Mouse (Mus musculus) intestine, embryonic 16.5 days (tissue): ENCODE results near the gene Cd200. TPM values are rescaled to one million over a fixed set of nuclear protein-coding genes. Genes with fewer than 3 reads are reported as not detected.

Source experiments
- ATAC-seq: fragments of 200-750 bp; cut with Nextera tagmentation; 2 replicates; pipeline ENCODE4 v1.8.0; 2017; ENCODE audit warnings: moderate TSS enrichment, moderate library complexity
- H3K27ac ChIP-seq: fragments of 300-500 bp; sonication (generic); 2 replicates; pipeline ENCODE4 v1.5.1; 2014; ENCODE audit warnings: mild to moderate bottlenecking, low read length
- H3K27me3 ChIP-seq: fragments of 300-500 bp; sonication (generic); replicated peaks from 2 replicates; pipeline ENCODE4 v1.6.1; 2014; ENCODE audit warnings: low read length, control low read depth, mixed read lengths; ENCODE audit not compliant: control insufficient read depth, insufficient read depth
- H3K36me3 ChIP-seq: fragments of 300-500 bp; sonication (generic); 2 replicates; pipeline ENCODE4 v1.6.1; 2014; ENCODE audit warnings: low read length, control low read depth; ENCODE audit not compliant: control insufficient read depth, insufficient read depth
- H3K4me1 ChIP-seq: fragments of 300-500 bp; sonication (generic); 2 replicates; pipeline ENCODE4 v1.6.1; 2014; ENCODE audit warnings: low read length, control low read depth, mixed read lengths; ENCODE audit not compliant: control insufficient read depth, insufficient read depth
- H3K4me2 ChIP-seq: fragments of 300-500 bp; sonication (generic); 2 replicates; pipeline ENCODE4 v1.6.1; 2014; ENCODE audit warnings: low read depth, low read length, control low read depth
- H3K4me3 ChIP-seq: fragments of 300-500 bp; sonication (generic); 2 replicates; pipeline ENCODE4 v1.5.1; 2014; ENCODE audit warnings: mild to moderate bottlenecking, low read length
- H3K9ac ChIP-seq: fragments of 300-500 bp; sonication (generic); 2 replicates; pipeline ENCODE4 v1.6.1; 2014; ENCODE audit warnings: low read depth, low read length
- H3K9me3 ChIP-seq: fragments of 300-500 bp; sonication (generic); 2 replicates; pipeline ENCODE4 v1.6.1; 2016; ENCODE audit warnings: low read length, control low read depth; ENCODE audit not compliant: control insufficient read depth
- WGBS: fragments of 180-500 bp; shearing (Covaris S2); extraction: QIAGEN DNeasy Blood & Tissue Kit; methylation state at CpG from one replicate; pipeline ENCODE4 v1.1.7; 2014; 5-methylcytosine and 5-hydroxymethylcytosine counted together
- polyA plus RNA-seq: library from polyadenylated mRNA; unstranded; fragments of >200 nt; fragmentation: Nextera tagmentation; extraction: Ambion mirVana; gene quantifications from 2 replicates; pipeline ENCODE4 v1.2.1, GENCODE M21; 2015

Gene Cd200
- polyA plus RNA-seq, 1 experiment from 2014 or later = 35.4 TPM

GRCm38 (mm10) chr16:45402951-45403350 lies 5.9 kb downstream of the Cd200 start:
- H3K27me3 ChIP-seq = no peaks in the 10 kb centered on the region
- no peak overlapping the region for H3K27ac ChIP-seq
- 79% methylated on average over 2 of the region's 2 CpGs for WGBS
- no peak overlapping the region for H3K4me2 ChIP-seq
- no peaks in the 10 kb centered on the region for H3K4me1 ChIP-seq
- no peaks in the 10 kb centered on the region for H3K36me3 ChIP-seq
- H3K9me3 ChIP-seq = no peaks in the 10 kb centered on the region
- ATAC-seq = no peak
- H3K9ac ChIP-seq = no peak overlapping the region
- H3K4me3 ChIP-seq = no peak overlapping the region

GRCm38 (mm10) chr16:45402036-45402435 lies 6.8 kb downstream of the Cd200 start:
- 89% methylated on average over 1 of the region's 1 CpGs for WGBS

GRCm38 (mm10) chr16:45399947-45400555 lies 8.8 kb downstream of the Cd200 start:
- Histone ChIP-seq H3K27ac (0 out of 2 replicates have a peak overlapping the region, but pooled peaks have one; percentile 4), H3K4me2 (no peak overlapping the region), H3K4me3 (no peak overlapping the region), H3K36me3 (no peaks in the 10 kb centered on the region), H3K9ac (no peak overlapping the region), H3K9me3 (no peaks in the 10 kb centered on the region), H3K27me3 (no peaks in the 10 kb centered on the region), H3K4me1 (no peaks in the 10 kb centered on the region)
- 55% methylated on average over 9 of the region's 9 CpGs for WGBS
- ATAC-seq = no peak

More at GRCm38 (mm10) chr16:45402036-45402435, 6.8 kb downstream of the Cd200 start:
- Histone ChIP-seq H3K36me3 (no peaks in the 10 kb centered on the region), H3K4me2 (no peak overlapping the region), H3K9ac (no peak overlapping the region), H3K4me3 (no peak overlapping the region), H3K9me3 (no peaks in the 10 kb centered on the region), H3K27me3 (no peaks in the 10 kb centered on the region), H3K27ac (no peak overlapping the region), H3K4me1 (no peaks in the 10 kb centered on the region)
- ATAC-seq = no peak

GRCm38 (mm10) chr16:45399411-45399810 lies 9.4 kb downstream of the Cd200 start:
- Histone ChIP-seq H3K4me1 (no peaks in the 10 kb centered on the region), H3K27ac (no peak overlapping the region), H3K4me2 (no peak overlapping the region), H3K9ac (no peak overlapping the region), H3K4me3 (no peak overlapping the region), H3K9me3 (no peaks in the 10 kb centered on the region), H3K27me3 (no peaks in the 10 kb centered on the region), H3K36me3 (no peaks in the 10 kb centered on the region)
- WGBS = 85% methylated on average over 3 of the region's 3 CpGs
- ATAC-seq = no peak

- H3K27ac ChIP-seq = no peak overlapping the region
- H3K36me3 ChIP-seq = no peaks in the 10 kb centered on the region
- H3K27me3 ChIP-seq = no peaks in the 10 kb centered on the region
- no peaks in the 10 kb centered on the region for H3K4me1 ChIP-seq
- no peak overlapping the region for H3K9ac ChIP-seq
- no peak for ATAC-seq
- no peak overlapping the region for H3K4me2 ChIP-seq
- WGBS = 84% methylated on average over 2 of the region's 2 CpGs
- H3K9me3 ChIP-seq = no peaks in the 10 kb centered on the region
- H3K4me3 ChIP-seq = no peak overlapping the region
Observed at GRCm38 (mm10) chr16:45397440-45397839, 11.4 kb downstream of the Cd200 start.

GRCm38 (mm10) chr16:45392246-45392645 lies 16.6 kb downstream of the Cd200 start:
- Histone ChIP-seq H3K4me3 (no peak overlapping the region), H3K4me2 (no peak overlapping the region), H3K9ac (no peak overlapping the region), H3K4me1 (no peaks in the 10 kb centered on the region), H3K36me3 (no peaks in the 10 kb centered on the region), H3K27me3 (no peaks in the 10 kb centered on the region), H3K27ac (no peak overlapping the region), H3K9me3 (no peaks in the 10 kb centered on the region)
- WGBS = 91% methylated on average over 6 of the region's 6 CpGs
- no peak for ATAC-seq

GRCm38 (mm10) chr16:45391680-45392079 lies 17.2 kb downstream of the Cd200 start:
- H3K9ac ChIP-seq = no peak overlapping the region
- no peaks in the 10 kb centered on the region for H3K4me1 ChIP-seq
- ATAC-seq = no peak
- H3K4me3 ChIP-seq = no peak overlapping the region
- no peaks in the 10 kb centered on the region for H3K27me3 ChIP-seq
- H3K36me3 ChIP-seq = no peaks in the 10 kb centered on the region
- no peaks in the 10 kb centered on the region for H3K9me3 ChIP-seq
- H3K4me2 ChIP-seq = no peak overlapping the region
- H3K27ac ChIP-seq = no peak overlapping the region
- WGBS = 94% methylated on average over 3 of the region's 3 CpGs

GRCm38 (mm10) chr16:45390286-45390956 lies 18.4 kb downstream of the Cd200 start:
- H3K36me3 ChIP-seq = no peaks in the 10 kb centered on the region
- no peak overlapping the region for H3K27ac ChIP-seq
- H3K4me3 ChIP-seq = no peak overlapping the region
- WGBS = 87% methylated on average over 5 of the region's 5 CpGs
- H3K27me3 ChIP-seq = no peaks in the 10 kb centered on the region
- H3K9me3 ChIP-seq = no peaks in the 10 kb centered on the region
- ATAC-seq = no peak
- no peak overlapping the region for H3K9ac ChIP-seq
- no peak overlapping the region for H3K4me2 ChIP-seq
- H3K4me1 ChIP-seq = no peaks in the 10 kb centered on the region

- 87% methylated on average over 2 of the region's 2 CpGs for WGBS
- Histone ChIP-seq H3K4me1 (no peaks in the 10 kb centered on the region), H3K36me3 (no peaks in the 10 kb centered on the region), H3K9ac (no peak overlapping the region), H3K9me3 (no peaks in the 10 kb centered on the region), H3K4me3 (no peak overlapping the region), H3K4me2 (no peak overlapping the region), H3K27me3 (no peaks in the 10 kb centered on the region), H3K27ac (no peak overlapping the region)
- no peak for ATAC-seq
Observed at GRCm38 (mm10) chr16:45389833-45390232, 19.0 kb downstream of the Cd200 start.
